Mouse (Mus musculus) erythroblast, embryonic 14.5 days (primary cell): Measurements from ENCODE around the gene Tnr. TPM values are rescaled to one million over a fixed set of nuclear protein-coding genes. Genes with fewer than 3 reads are reported as not detected.

ENCODE experiments used
- H3K27me3 ChIP-seq: 2 replicates; pipeline ENCODE4 v1.6.1; 2012; ENCODE audit warnings: inconsistent platforms; ENCODE audit not compliant: control insufficient read depth
- H3K36me3 ChIP-seq: 2 replicates; pipeline ENCODE4 v1.6.1; 2012; ENCODE audit warnings: mild to moderate bottlenecking, inconsistent platforms; ENCODE audit not compliant: control insufficient read depth
- H3K4me1 ChIP-seq: 2 replicates; pipeline ENCODE4 v1.6.1; 2012; ENCODE audit warnings: inconsistent platforms; ENCODE audit not compliant: control insufficient read depth
- H3K4me3 ChIP-seq: replicated peaks from 2 replicates; pipeline ENCODE3; 2012; ENCODE audit warnings: moderate library complexity, mild to moderate bottlenecking, inconsistent platforms
- H3K9me3 ChIP-seq: 2 replicates; pipeline ENCODE4 v1.6.1; 2012; ENCODE audit warnings: low read length, inconsistent platforms, mixed read lengths; ENCODE audit not compliant: control insufficient read depth
- GATA1 ChIP-seq: IDR thresholded peaks from 2 replicates; pipeline ENCODE4 v1.6.1; 2012; ENCODE audit warnings: low read length, inconsistent platforms, mixed read lengths
- TAL1 ChIP-seq: IDR thresholded peaks from 3 replicates; pipeline ENCODE4 v1.6.1; 2012; ENCODE audit warnings: low read length, inconsistent platforms, mixed read lengths
- polyA plus RNA-seq: library from polyadenylated mRNA; stranded (reverse); fragments of >175 nt; gene quantifications from 2 replicates; pipeline ENCODE4 v1.2.3, GENCODE M21; 2012

Tnr gene
- polyA plus RNA-seq, 1 experiment = not detected

- H3K27me3 ChIP-seq = no peaks in the 10 kb centered on the region
- H3K4me1 ChIP-seq = no peaks in the 10 kb centered on the region
- H3K4me3 ChIP-seq = no peak overlapping the region
- H3K36me3 ChIP-seq = no peaks in the 10 kb centered on the region
- TF ChIP-seq TAL1 (no peak), GATA1 (no peak)
- no peaks in the 10 kb centered on the region for H3K9me3 ChIP-seq
Measured at GRCm38 (mm10) chr1:159519206-159519605, 4.4 kb upstream of the Tnr start.

GRCm38 (mm10) chr1:159523069-159523468, 500 bp upstream of the Tnr start:
- H3K9me3 ChIP-seq = no peaks in the 10 kb centered on the region
- H3K4me3 ChIP-seq = no peak overlapping the region
- H3K36me3 ChIP-seq = no peaks in the 10 kb centered on the region
- H3K4me1 ChIP-seq = no peaks in the 10 kb centered on the region
- H3K27me3 ChIP-seq = no peaks in the 10 kb centered on the region
- no peak for TF ChIP-seq TAL1
- TF ChIP-seq GATA1 = no peak

DNA sequence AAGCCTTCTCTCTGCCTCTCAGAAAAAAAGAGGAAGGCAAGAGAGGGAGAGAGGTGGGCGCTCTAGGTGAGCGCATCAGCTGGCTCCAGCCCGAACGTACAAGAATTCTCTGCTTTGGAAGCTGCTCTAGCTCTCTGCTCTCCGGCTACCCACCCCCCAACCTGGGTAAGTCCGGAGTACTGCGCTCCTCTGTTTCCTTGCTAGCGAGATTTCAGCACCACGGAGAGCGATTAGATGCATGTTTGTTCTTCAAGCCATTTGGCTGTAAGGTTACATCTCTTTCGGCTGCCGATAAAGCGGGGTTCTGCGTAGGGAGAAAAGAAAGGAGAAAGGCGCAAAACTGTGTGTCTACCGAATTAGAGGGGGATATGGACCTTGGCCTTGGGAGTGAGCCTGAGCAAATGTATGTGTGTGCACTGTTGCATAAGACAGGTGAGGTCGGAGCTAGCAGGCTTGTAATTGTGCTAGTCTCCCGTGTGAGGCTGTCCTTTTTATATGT, 531 bp downstream of the Tnr start:
- Histone ChIP-seq H3K36me3 (no peaks in the 10 kb centered on the region), H3K27me3 (no peaks in the 10 kb centered on the region), H3K4me3 (no peak overlapping the region), H3K9me3 (no peaks in the 10 kb centered on the region), H3K4me1 (no peaks in the 10 kb centered on the region)
- TF ChIP-seq TAL1 = no peak
- no peak for TF ChIP-seq GATA1

- H3K4me1 ChIP-seq = no peaks in the 10 kb centered on the region
- H3K4me3 ChIP-seq = no peak overlapping the region
- H3K36me3 ChIP-seq = no peaks in the 10 kb centered on the region
- H3K9me3 ChIP-seq = no peaks in the 10 kb centered on the region
- no peak for TF ChIP-seq GATA1
- no peak for TF ChIP-seq TAL1
- no peaks in the 10 kb centered on the region for H3K27me3 ChIP-seq
Measured at GRCm38 (mm10) chr1:159532841-159533569, 9.4 kb downstream of the Tnr start.

DNA sequence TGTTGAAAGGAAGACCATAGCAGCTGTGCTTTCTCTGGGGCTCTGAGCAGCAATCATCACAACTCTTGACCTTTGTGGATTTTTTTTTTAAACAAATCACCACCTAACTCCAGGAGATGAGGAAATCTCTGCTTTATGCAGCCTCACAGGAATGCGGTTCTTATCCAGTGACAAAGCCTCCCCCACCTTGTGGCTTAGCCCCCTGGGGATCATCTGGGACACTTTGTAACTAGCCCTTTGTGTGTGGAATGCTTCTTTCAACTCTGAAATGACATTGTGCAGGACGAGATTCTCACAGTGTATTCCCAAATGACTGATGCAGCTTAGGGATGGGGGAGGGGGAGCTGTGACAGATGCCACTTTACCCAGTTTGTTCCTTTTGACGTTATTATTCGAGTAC, 12.0 kb downstream of the Tnr start:
- H3K4me1 ChIP-seq = no peaks in the 10 kb centered on the region
- no peak overlapping the region for H3K4me3 ChIP-seq
- H3K27me3 ChIP-seq = no peaks in the 10 kb centered on the region
- no peaks in the 10 kb centered on the region for H3K9me3 ChIP-seq
- no peaks in the 10 kb centered on the region for H3K36me3 ChIP-seq
- TF ChIP-seq TAL1 = no peak
- TF ChIP-seq GATA1 = no peak

DNA sequence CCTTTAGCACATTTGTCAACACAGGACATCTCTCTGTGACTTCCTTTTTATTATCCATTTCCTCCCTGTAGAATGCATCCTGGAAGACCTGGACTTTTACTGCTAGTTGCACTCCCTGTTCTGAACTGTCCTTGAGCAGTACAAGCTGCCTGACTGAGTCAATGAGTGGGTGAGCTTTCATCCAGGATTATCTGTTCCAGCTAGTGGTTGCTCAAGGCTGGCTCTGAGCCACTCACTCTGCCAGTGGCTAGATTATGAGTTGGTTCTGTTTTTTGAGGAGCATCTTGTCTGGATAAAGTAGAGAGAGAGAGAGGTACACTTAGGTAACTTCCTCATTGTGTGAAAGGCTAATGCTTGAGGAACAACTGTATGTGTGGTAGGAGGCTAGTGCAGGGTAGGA, 14.0 kb downstream of the Tnr start:
- TF ChIP-seq GATA1 (no peak), TAL1 (no peak)

DNA sequence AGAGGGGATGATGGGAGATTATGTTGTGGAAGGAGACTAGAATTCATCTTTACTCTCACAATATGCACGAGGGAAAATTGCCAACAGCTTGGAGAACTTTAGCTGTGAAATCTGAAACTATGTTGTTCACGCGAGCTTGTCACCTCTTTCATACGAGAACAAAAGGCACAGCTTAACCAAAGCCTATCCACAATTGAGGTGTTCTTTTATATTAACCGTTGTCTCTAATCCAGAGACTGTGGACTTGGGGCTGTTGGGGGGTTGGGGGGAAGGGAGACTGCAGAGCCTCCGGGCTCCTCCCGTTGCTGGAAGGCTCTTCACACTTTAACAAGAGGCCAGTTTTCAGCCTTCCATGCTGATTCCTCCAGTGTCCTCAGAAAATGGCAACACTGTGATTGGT, 14.5 kb downstream of the Tnr start:
- Histone ChIP-seq H3K27me3 (no peaks in the 10 kb centered on the region), H3K4me1 (no peaks in the 10 kb centered on the region), H3K4me3 (no peak overlapping the region), H3K36me3 (no peaks in the 10 kb centered on the region), H3K9me3 (no peaks in the 10 kb centered on the region)
- TF ChIP-seq TAL1 (no peak), GATA1 (no peak)

More for the DNA sequence above, 14.0 kb downstream of the Tnr start:
- Histone ChIP-seq H3K4me3 (no peak overlapping the region), H3K4me1 (no peaks in the 10 kb centered on the region), H3K9me3 (no peaks in the 10 kb centered on the region), H3K27me3 (no peaks in the 10 kb centered on the region), H3K36me3 (no peaks in the 10 kb centered on the region)

DNA sequence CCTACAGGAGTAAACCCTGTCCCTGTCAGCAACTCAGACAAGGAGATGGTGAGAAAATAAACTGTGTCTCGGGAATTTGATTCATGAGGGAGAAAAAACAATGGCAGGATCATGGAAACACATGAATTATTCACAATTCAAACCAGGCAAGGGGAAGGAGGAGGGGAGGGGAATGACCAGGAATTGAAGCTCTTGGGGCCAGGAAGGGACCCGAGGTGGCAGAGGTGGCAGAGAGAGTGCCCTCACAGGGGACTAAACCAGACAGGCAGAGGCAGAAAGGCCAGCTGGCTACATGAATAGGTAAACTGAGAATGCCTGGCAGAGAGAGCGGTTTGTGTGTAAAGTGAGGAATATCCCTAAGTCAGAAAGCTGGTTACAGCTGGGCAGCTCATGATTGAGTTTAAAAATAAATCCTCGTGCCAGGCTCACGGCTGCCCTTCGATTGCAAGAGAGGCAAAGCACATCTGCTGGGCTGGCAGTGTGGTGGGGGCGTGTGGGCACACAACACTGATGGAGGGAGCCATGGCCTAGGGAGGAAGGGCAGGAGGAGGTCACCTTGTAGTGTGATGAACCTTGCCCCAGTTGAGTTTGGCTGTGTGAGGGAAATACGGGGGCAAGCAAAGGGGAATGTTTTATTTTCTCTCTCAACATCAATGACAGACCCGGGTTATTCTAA, 22.0 kb downstream of the Tnr start:
- Histone ChIP-seq H3K27me3 (no peaks in the 10 kb centered on the region), H3K36me3 (no peaks in the 10 kb centered on the region), H3K4me3 (no peak overlapping the region), H3K9me3 (no peaks in the 10 kb centered on the region), H3K4me1 (no peaks in the 10 kb centered on the region)
- TF ChIP-seq GATA1 = no peak
- no peak for TF ChIP-seq TAL1

GRCm38 (mm10) chr1:159551036-159551435, 27.5 kb downstream of the Tnr start:
- H3K4me3 ChIP-seq = no peak overlapping the region
- no peaks in the 10 kb centered on the region for H3K4me1 ChIP-seq
- TF ChIP-seq TAL1 (no peak), GATA1 (no peak)
- no peaks in the 10 kb centered on the region for H3K36me3 ChIP-seq
- no peaks in the 10 kb centered on the region for H3K27me3 ChIP-seq
- no peaks in the 10 kb centered on the region for H3K9me3 ChIP-seq
